Mouse (Mus musculus) ES-Bruce4 (cell line): ENCODE measurements around the gene Hgd. TPM values are rescaled to one million over a fixed set of nuclear protein-coding genes. Genes with fewer than 3 reads are reported as not detected.
A peak's percentile ranks its signal among the peaks of the same experiment; 100 is the strongest.

Source experiments
- H3K27ac ChIP-seq: 2 replicates; pipeline ENCODE4 v1.5.1; 2012; ENCODE audit warnings: low read length, inconsistent platforms; ENCODE audit not compliant: insufficient read depth
- H3K27me3 ChIP-seq: 2 replicates; pipeline ENCODE4 v1.6.1; 2012; ENCODE audit warnings: mild to moderate bottlenecking, low read length, inconsistent platforms; ENCODE audit not compliant: control insufficient read depth, poor library complexity, insufficient read depth, severe bottlenecking
- H3K36me3 ChIP-seq: 2 replicates; pipeline ENCODE4 v1.6.1; 2012; ENCODE audit warnings: inconsistent platforms, mild to moderate bottlenecking, low read length, moderate library complexity; ENCODE audit not compliant: control insufficient read depth, poor library complexity, insufficient read depth, severe bottlenecking
- H3K4me1 ChIP-seq: one replicate; pipeline ENCODE4 v1.8.1; 2011; ENCODE audit warnings: low read length; ENCODE audit not compliant: control insufficient read depth, insufficient read depth
- H3K4me3 ChIP-seq: 2 replicates; pipeline ENCODE4 v1.5.1; 2011; ENCODE audit warnings: low read depth, mild to moderate bottlenecking, low read length
- H3K9ac ChIP-seq: 2 replicates; pipeline ENCODE4 v1.6.1; 2012; ENCODE audit warnings: low read depth, mild to moderate bottlenecking, inconsistent platforms; ENCODE audit not compliant: poor library complexity, severe bottlenecking
- H3K9me3 ChIP-seq: replicated peaks from 2 replicates; pipeline ENCODE4 v1.6.1; 2012; ENCODE audit warnings: mild to moderate bottlenecking, low read length, inconsistent platforms; ENCODE audit not compliant: control insufficient read depth, poor library complexity, insufficient read depth, severe bottlenecking
- CTCF ChIP-seq: IDR thresholded peaks from one replicate; pipeline ENCODE4 v1.8.1; 2011; ENCODE audit warnings: low read depth, low read length
- EP300 ChIP-seq: IDR thresholded peaks from 2 replicates; pipeline ENCODE4 v1.6.1; 2011; ENCODE audit warnings: low read depth, low read length; ENCODE audit not compliant: insufficient read depth
- POLR2A ChIP-seq: IDR thresholded peaks from one replicate; pipeline ENCODE4 v1.8.1; 2011; ENCODE audit warnings: low read length; ENCODE audit not compliant: insufficient read depth
- polyA plus RNA-seq: library from polyadenylated mRNA; stranded (reverse); fragments of >200 nt; gene quantifications from 2 replicates; pipeline ENCODE4 v1.2.4, GENCODE M21; 2011; ENCODE audit warnings: low read depth; ENCODE audit not compliant: missing spikeins, insufficient read depth, insufficient read length

Gene Hgd
- polyA plus RNA-seq, 1 experiment, result not detected

- Histone ChIP-seq H3K4me3 (peak within 1 kb of the TSS; percentile 98), H3K27me3 (no peaks in the 10 kb centered on the region), H3K36me3 (peaks cover 13% of the 10 kb centered on the region), H3K4me1 (no peaks in the 10 kb centered on the region), H3K9me3 (no peaks in the 10 kb centered on the region), H3K27ac (peak within 1 kb of the TSS; percentile 20; the same call in 1 of the 2 replicates), H3K9ac (peak within 1 kb of the TSS; percentile 94)
- no peak for TF ChIP-seq CTCF
- no peak for TF ChIP-seq EP300
- no peak for TF ChIP-seq POLR2A
Observed at GRCm38 (mm10) chr16:37539611-37540580, 40.1 kb upstream of the Hgd start, which contains the start of the genes Gtf2e1 and Rabl3. TSS of gene Gtf2e1 (minus strand) at chr16:37539789. TSS of gene Rabl3 (plus strand) at chr16:37539885.

DNA sequence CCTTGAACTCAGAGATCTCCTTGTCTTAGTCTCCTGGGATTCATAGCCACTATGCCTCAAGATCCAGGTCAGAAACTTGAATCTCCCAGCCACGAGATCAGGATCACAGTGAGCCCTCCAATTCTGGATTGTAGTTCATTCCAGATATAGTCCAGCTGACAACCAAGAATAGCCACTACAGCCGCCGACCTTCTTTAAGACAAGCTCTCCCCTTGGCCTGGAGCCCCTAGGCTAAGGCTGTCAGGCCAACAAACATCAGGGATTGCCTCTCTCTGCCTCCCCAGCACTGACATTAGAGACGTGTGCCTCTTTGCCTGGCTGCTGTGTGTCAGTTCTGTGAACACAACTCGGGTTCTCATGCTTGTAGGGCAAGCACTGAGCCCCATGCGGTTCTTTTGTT is 39.2 kb upstream of the Hgd start:
- no peak overlapping the region for H3K27ac ChIP-seq
- H3K9ac ChIP-seq, result no peak overlapping the region; the same call in 1 of the 2 replicates
- no peaks in the 10 kb centered on the region for H3K27me3 ChIP-seq
- no peaks in the 10 kb centered on the region for H3K9me3 ChIP-seq
- peak overlapping the region; percentile 91 for H3K4me3 ChIP-seq
- TF ChIP-seq CTCF (no peak), EP300 (no peak), POLR2A (no peak)
- peaks cover 6% of the 10 kb centered on the region for H3K36me3 ChIP-seq
- H3K4me1 ChIP-seq, result no peaks in the 10 kb centered on the region

GRCm38 (mm10) chr16:37546312-37546711 is 33.6 kb upstream of the Hgd start:
- Histone ChIP-seq H3K36me3 (peaks cover 3% of the 10 kb centered on the region; the same call in 1 of the 2 replicates), H3K27me3 (no peaks in the 10 kb centered on the region), H3K9me3 (no peaks in the 10 kb centered on the region), H3K4me1 (no peaks in the 10 kb centered on the region), H3K27ac (no peak overlapping the region), H3K4me3 (no peak overlapping the region), H3K9ac (no peak overlapping the region)
- no peak for TF ChIP-seq EP300

DNA sequence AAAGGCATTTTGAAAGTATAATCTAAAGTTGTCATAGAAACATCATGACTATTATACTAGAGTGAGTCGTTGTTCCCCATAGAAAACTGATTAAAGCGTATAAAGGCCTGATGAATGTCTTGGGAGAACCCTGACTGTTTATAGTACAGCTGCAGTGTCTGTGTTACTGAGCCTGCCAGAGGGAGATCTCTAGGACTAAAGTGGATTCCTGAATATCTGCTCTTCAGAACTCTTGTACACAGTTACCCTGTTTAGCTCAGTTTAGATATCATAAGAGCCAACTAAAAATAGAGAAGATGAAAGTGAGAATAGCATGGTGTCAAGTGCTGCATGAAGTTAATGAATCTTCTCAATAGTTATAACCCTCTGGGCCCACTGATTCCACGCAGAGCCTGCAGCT is 29.7 kb upstream of the Hgd start:
- TF ChIP-seq EP300, result no peak
- TF ChIP-seq POLR2A, result no peak
- TF ChIP-seq CTCF, result no peak

DNA sequence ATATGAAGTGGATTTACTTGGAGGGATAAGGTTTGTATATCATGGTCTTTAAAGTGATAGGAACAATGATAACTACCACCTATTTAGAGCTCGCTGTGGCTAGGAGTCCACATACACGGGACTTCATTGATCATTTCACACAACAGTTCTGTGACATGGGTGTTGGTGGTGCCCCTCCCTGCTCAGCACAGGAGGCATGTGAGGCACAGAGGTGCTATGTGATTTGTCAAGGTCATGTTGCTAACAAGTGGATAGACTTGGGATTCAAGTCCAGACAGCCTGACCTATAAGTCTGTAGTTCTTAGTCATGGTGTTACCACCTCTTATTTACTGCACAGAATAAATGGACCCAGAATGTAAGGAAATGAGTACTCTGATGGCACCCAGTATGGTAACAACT is 29.0 kb upstream of the Hgd start:
- Histone ChIP-seq H3K27ac (no peak overlapping the region), H3K4me1 (no peaks in the 10 kb centered on the region), H3K36me3 (no peaks in the 10 kb centered on the region), H3K27me3 (no peaks in the 10 kb centered on the region), H3K9me3 (no peaks in the 10 kb centered on the region), H3K4me3 (no peak overlapping the region), H3K9ac (no peak overlapping the region)
- TF ChIP-seq POLR2A (no peak), EP300 (no peak), CTCF (no peak)

More for the DNA sequence above, 29.7 kb upstream of the Hgd start:
- H3K4me3 ChIP-seq, result no peak overlapping the region
- no peak overlapping the region for H3K9ac ChIP-seq
- no peaks in the 10 kb centered on the region for H3K36me3 ChIP-seq
- no peaks in the 10 kb centered on the region for H3K27me3 ChIP-seq
- H3K9me3 ChIP-seq, result no peaks in the 10 kb centered on the region
- H3K4me1 ChIP-seq, result no peaks in the 10 kb centered on the region
- no peak overlapping the region for H3K27ac ChIP-seq

DNA sequence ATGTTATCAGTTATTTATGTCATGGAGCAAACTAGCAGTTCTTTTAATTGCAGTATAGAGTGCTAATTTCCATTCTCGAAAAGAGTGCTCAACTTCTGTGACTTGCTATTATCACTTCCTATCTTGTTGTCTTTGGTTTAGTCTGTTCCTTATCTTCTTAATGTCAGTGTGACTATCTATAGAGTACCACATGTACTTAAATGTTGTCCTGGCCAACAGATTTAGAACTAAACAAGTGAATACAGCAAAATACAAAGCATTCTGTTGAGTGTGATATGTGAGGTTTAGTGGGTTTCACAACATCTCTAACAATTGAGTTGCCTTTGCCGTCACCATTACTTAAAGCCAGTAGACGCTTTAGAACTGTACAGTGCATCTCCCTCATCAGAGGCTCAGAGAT is 27.1 kb upstream of the Hgd start:
- H3K9ac ChIP-seq, result no peak overlapping the region
- H3K36me3 ChIP-seq, result no peaks in the 10 kb centered on the region; the same call in 1 of the 2 replicates
- TF ChIP-seq EP300 (no peak), CTCF (no peak), POLR2A (no peak)
- no peaks in the 10 kb centered on the region for H3K4me1 ChIP-seq
- H3K4me3 ChIP-seq, result no peak overlapping the region
- H3K27ac ChIP-seq, result no peak overlapping the region
- no peaks in the 10 kb centered on the region for H3K27me3 ChIP-seq
- no peaks in the 10 kb centered on the region for H3K9me3 ChIP-seq
